Mouse (Mus musculus) intestine, embryonic 15.5 days (tissue): ENCODE measurements around the gene Agap1. TPM values are rescaled to one million over a fixed set of nuclear protein-coding genes. Genes with fewer than 3 reads are reported as not detected.

Experiments
- ATAC-seq: fragments of 200-750 bp; cut with Nextera tagmentation; 2 replicates; pipeline ENCODE4 v1.8.0; 2017; ENCODE audit warnings: moderate TSS enrichment, moderate library complexity
- H3K27ac ChIP-seq: fragments of 300-500 bp; sonication (generic); 2 replicates; pipeline ENCODE4 v1.5.1; 2015; ENCODE audit warnings: mild to moderate bottlenecking, inconsistent platforms
- H3K27me3 ChIP-seq: fragments of 300-500 bp; sonication (generic); replicated peaks from 2 replicates; pipeline ENCODE4 v1.6.1; 2015; ENCODE audit warnings: inconsistent platforms
- H3K36me3 ChIP-seq: fragments of 300-500 bp; sonication (generic); 2 replicates; pipeline ENCODE4 v1.6.1; 2015; ENCODE audit warnings: inconsistent platforms
- H3K4me1 ChIP-seq: fragments of 300-500 bp; sonication (generic); replicated peaks from 2 replicates; pipeline ENCODE4 v1.6.1; 2015; ENCODE audit warnings: inconsistent platforms
- H3K4me2 ChIP-seq: fragments of 300-500 bp; sonication (generic); replicated peaks from 2 replicates; pipeline ENCODE4 v1.6.1; 2015; ENCODE audit warnings: mild to moderate bottlenecking, inconsistent platforms
- H3K4me3 ChIP-seq: fragments of 300-500 bp; sonication (generic); replicated peaks from 2 replicates; pipeline ENCODE4 v1.5.1; 2015; ENCODE audit warnings: inconsistent platforms
- H3K9ac ChIP-seq: fragments of 300-500 bp; sonication (generic); 2 replicates; pipeline ENCODE4 v1.6.1; 2015; ENCODE audit warnings: inconsistent platforms
- H3K9me3 ChIP-seq: fragments of 300-500 bp; sonication (generic); 2 replicates; pipeline ENCODE4 v1.6.1; 2016; ENCODE audit warnings: inconsistent platforms
- WGBS: fragments of 180-500 bp; shearing (Covaris S2); methylation state at CpG from one replicate; pipeline ENCODE4 v1.1.7; 2015; 5-methylcytosine and 5-hydroxymethylcytosine counted together
- polyA plus RNA-seq: library from polyadenylated mRNA; unstranded; fragments of >200 nt; fragmentation: Nextera tagmentation; extraction: Ambion mirVana; gene quantifications from 2 replicates; pipeline ENCODE4 v1.2.1, GENCODE M21; 2015

The Agap1 gene
- polyA plus RNA-seq, 1 experiment from 2014 or later: 9.4 TPM

DNA sequence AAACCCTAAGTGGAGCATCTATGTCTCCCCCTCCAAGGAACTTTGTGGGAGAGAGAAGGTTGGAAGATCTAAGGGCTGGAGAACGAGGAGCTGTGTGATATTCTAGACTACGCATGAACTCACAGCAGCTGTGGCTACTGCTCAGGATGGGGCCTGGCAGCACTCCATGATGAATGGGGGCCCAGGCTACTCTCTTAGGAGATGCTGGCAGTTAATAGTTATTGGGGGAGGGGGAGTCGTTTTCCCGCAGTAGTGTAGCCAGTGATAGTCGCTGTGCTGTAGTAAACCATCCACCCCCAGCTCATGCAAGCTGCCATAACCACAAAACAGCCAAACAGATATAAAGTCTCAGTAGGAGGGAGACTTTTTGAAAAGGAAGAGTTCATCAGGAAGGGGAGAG is 457.8 kb downstream of the Agap1 start:
- no peak overlapping the region for H3K27ac ChIP-seq
- 32% methylated on average over 5 of the region's 5 CpGs for WGBS
- ATAC-seq: no peak
- no peak overlapping the region for H3K9ac ChIP-seq
- H3K27me3 ChIP-seq: peaks cover 3% of the 10 kb centered on the region; the same call in 1 of the 2 replicates
- no peak overlapping the region for H3K4me3 ChIP-seq
- no peaks in the 10 kb centered on the region for H3K36me3 ChIP-seq
- 0 out of 2 replicates have a peak, but pooled peaks cover 3% of the 10 kb centered on the region for H3K4me1 ChIP-seq
- H3K4me2 ChIP-seq: no peak overlapping the region
- no peaks in the 10 kb centered on the region for H3K9me3 ChIP-seq

- Histone ChIP-seq H3K4me3 (no peak overlapping the region), H3K4me1 (0 out of 2 replicates have a peak, but pooled peaks cover 3% of the 10 kb centered on the region)
Observed at GRCm38 (mm10) chr1:89913611-89914010, 459.0 kb downstream of the Agap1 start.

GRCm38 (mm10) chr1:89918111-89918510 is 463.5 kb downstream of the Agap1 start:
- ATAC-seq: no peak
- Histone ChIP-seq H3K36me3 (no peaks in the 10 kb centered on the region), H3K4me3 (no peak overlapping the region), H3K4me2 (no peak overlapping the region), H3K4me1 (peaks cover 4% of the 10 kb centered on the region; the same call in 1 of the 2 replicates), H3K9ac (no peak overlapping the region), H3K27me3 (peaks cover 55% of the 10 kb centered on the region), H3K27ac (no peak overlapping the region), H3K9me3 (no peaks in the 10 kb centered on the region)
- WGBS: 24% methylated on average over 18 of the region's 18 CpGs

More at GRCm38 (mm10) chr1:89913611-89914010, 459.0 kb downstream of the Agap1 start:
- H3K27me3 ChIP-seq: peaks cover 15% of the 10 kb centered on the region
- no peak overlapping the region for H3K9ac ChIP-seq
- WGBS: 78% methylated on average over 4 of the region's 4 CpGs
- H3K9me3 ChIP-seq: no peaks in the 10 kb centered on the region
- no peak overlapping the region for H3K27ac ChIP-seq
- ATAC-seq: no peak
- no peak overlapping the region for H3K4me2 ChIP-seq
- H3K36me3 ChIP-seq: no peaks in the 10 kb centered on the region

GRCm38 (mm10) chr1:89919206-89919605 is 464.6 kb downstream of the Agap1 start:
- 75% methylated on average over 6 of the region's 6 CpGs for WGBS
- H3K9me3 ChIP-seq: no peaks in the 10 kb centered on the region
- H3K27me3 ChIP-seq: peaks cover 66% of the 10 kb centered on the region
- no peak overlapping the region for H3K4me2 ChIP-seq
- H3K36me3 ChIP-seq: no peaks in the 10 kb centered on the region
- ATAC-seq: no peak
- no peak overlapping the region for H3K9ac ChIP-seq
- no peak overlapping the region for H3K4me3 ChIP-seq
- peaks cover 4% of the 10 kb centered on the region; the same call in 1 of the 2 replicates for H3K4me1 ChIP-seq
- H3K27ac ChIP-seq: no peak overlapping the region

- Histone ChIP-seq H3K4me3 (no peak overlapping the region), H3K4me1 (peaks cover 4% of the 10 kb centered on the region), H3K27me3 (peaks cover 92% of the 10 kb centered on the region), H3K4me2 (no peak overlapping the region), H3K9ac (no peak overlapping the region), H3K27ac (no peak overlapping the region), H3K36me3 (no peaks in the 10 kb centered on the region), H3K9me3 (no peaks in the 10 kb centered on the region)
- 3% methylated on average over 10 of the region's 10 CpGs for WGBS
- ATAC-seq: no peak
Observed at GRCm38 (mm10) chr1:89921806-89922205, 467.2 kb downstream of the Agap1 start.

DNA sequence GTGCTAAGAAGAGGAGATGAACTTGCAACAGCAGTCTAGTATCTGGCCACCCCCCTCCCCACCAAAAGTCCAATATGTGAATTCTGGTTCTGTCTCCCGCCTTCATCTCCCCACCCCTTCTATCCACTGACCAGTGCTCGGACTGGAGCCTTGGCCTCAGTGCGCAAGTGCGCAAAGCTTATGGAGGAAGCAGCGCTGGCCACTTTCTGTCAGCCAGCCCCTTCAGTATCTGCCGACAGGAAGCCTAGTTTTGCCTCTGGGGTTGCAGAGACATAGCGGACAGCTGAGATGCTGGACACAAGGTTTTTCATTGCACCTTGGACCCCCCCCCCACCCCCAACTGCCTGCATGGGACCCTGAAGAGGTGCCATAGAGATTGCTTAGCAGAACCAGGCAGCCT is 467.7 kb downstream of the Agap1 start:
- Histone ChIP-seq H3K4me1 (peaks cover 8% of the 10 kb centered on the region), H3K36me3 (no peaks in the 10 kb centered on the region), H3K27me3 (peaks cover 94% of the 10 kb centered on the region), H3K27ac (no peak overlapping the region), H3K9ac (no peak overlapping the region), H3K4me2 (no peak overlapping the region), H3K9me3 (no peaks in the 10 kb centered on the region), H3K4me3 (no peak overlapping the region)
- no peak for ATAC-seq
- WGBS: 4% methylated on average over 7 of the region's 7 CpGs

DNA sequence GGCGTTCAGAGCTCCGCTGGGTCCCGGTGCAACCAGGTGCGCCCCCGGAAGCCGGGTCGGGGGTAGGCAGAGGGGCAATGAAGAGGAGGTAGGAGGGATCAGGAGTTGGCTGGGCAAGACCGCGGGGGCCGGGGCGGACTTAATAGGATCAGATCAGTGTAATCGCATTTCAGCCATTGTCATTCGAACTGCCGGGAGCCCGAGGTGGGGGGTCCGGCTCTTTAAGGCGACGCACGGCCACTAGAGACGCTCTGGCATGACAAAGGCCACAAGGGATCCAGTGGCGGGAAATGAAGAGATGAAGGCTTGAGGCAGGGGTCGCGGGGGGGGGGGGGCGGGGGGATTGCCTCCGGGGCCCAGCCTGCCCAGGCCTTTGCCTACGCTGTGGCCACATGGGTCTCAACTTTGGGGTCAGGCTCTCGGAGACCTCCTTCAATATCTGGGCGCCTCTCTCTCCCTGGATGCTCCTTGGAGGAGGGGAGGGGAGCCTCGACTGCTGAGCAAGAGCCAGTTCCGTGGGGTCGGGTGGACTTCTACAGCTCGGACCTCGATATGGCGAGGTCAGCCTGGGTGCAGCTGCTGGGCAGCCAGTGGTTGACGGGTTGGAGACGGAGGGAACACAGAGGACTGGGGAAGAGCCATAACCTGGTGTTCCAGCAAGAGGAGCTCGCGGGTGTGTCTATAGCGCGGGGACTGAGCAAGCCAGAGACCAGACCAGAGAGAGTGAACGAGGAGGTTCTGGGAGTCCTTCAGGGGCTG is 468.5 kb downstream of the Agap1 start:
- no peak overlapping the region for H3K27ac ChIP-seq
- H3K4me2 ChIP-seq: peak overlapping the region; percentile 43
- no peaks in the 10 kb centered on the region for H3K9me3 ChIP-seq
- under 1% methylated on average over 41 of the region's 41 CpGs for WGBS
- no peaks in the 10 kb centered on the region for H3K36me3 ChIP-seq
- no peak for ATAC-seq
- peaks cover 8% of the 10 kb centered on the region for H3K4me1 ChIP-seq
- H3K4me3 ChIP-seq: 0 out of 2 replicates have a peak overlapping the region, but pooled peaks have one; percentile 14
- H3K27me3 ChIP-seq: peaks cover 95% of the 10 kb centered on the region
- H3K9ac ChIP-seq: no peak overlapping the region

- no peak for ATAC-seq
- WGBS: 11% methylated on average over 14 of the region's 14 CpGs
- no peaks in the 10 kb centered on the region for H3K36me3 ChIP-seq
- H3K27ac ChIP-seq: no peak overlapping the region
- peaks cover 8% of the 10 kb centered on the region for H3K4me1 ChIP-seq
- H3K4me2 ChIP-seq: peak overlapping the region; percentile 43
- H3K9ac ChIP-seq: no peak overlapping the region
- peaks cover 95% of the 10 kb centered on the region for H3K27me3 ChIP-seq
- no peaks in the 10 kb centered on the region for H3K9me3 ChIP-seq
- H3K4me3 ChIP-seq: no peak overlapping the region
Observed at GRCm38 (mm10) chr1:89923642-89924020, 469.0 kb downstream of the Agap1 start.

DNA sequence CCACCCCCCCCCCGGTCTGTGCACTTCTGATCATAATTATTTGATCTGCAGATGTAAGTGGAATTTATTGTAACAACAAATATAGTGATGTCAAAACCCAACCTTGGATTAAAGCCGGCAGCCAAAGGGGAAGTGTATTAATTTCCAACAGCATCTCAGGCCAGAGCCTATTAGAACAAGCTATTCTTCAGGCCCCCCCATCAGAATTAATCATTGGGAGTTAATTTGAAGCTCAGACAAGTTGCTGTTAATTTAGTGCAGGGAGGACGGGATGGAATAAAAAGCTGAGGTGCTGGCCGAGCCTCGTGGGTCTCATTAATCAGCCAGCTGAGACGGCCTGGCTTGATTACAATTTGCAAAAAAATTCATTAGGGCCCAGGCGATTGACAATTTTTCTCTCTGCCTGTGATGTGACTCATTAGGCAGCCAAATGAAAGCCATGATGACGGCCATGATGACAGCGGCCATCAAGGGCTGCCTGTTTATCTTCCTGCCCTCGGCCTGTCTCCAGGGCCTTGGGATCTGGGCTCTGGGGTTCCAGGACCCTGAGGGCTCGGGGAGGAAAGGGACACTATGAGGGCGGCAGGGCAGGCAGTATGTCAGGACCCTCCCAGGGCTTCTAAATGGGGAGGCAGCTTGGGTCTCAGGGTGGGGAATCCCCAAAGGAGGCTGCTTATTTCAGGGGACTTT is 471.0 kb downstream of the Agap1 start:
- Histone ChIP-seq H3K4me1 (peaks cover 17% of the 10 kb centered on the region), H3K27me3 (peaks cover 98% of the 10 kb centered on the region)

GRCm38 (mm10) chr1:89926583-89927060 is 472.0 kb downstream of the Agap1 start:
- no peak overlapping the region for H3K27ac ChIP-seq
- H3K9ac ChIP-seq: no peak overlapping the region
- H3K36me3 ChIP-seq: no peaks in the 10 kb centered on the region
- peaks cover 99% of the 10 kb centered on the region for H3K27me3 ChIP-seq
- H3K4me1 ChIP-seq: peaks cover 27% of the 10 kb centered on the region
- peak overlapping the region; percentile 75 for H3K4me2 ChIP-seq
- 29% methylated on average over 9 of the region's 9 CpGs for WGBS
- H3K9me3 ChIP-seq: no peaks in the 10 kb centered on the region
- no peak for ATAC-seq
- H3K4me3 ChIP-seq: peak overlapping the region; percentile 39; the same call in 1 of the 2 replicates

More for the DNA sequence above, 471.0 kb downstream of the Agap1 start:
- no peak overlapping the region for H3K9ac ChIP-seq
- no peak overlapping the region for H3K27ac ChIP-seq
- 46% methylated on average over 12 of the region's 12 CpGs for WGBS
- H3K4me2 ChIP-seq: no peak overlapping the region
- ATAC-seq: no peak
- H3K9me3 ChIP-seq: no peaks in the 10 kb centered on the region
- H3K4me3 ChIP-seq: no peak overlapping the region
- H3K36me3 ChIP-seq: no peaks in the 10 kb centered on the region

DNA sequence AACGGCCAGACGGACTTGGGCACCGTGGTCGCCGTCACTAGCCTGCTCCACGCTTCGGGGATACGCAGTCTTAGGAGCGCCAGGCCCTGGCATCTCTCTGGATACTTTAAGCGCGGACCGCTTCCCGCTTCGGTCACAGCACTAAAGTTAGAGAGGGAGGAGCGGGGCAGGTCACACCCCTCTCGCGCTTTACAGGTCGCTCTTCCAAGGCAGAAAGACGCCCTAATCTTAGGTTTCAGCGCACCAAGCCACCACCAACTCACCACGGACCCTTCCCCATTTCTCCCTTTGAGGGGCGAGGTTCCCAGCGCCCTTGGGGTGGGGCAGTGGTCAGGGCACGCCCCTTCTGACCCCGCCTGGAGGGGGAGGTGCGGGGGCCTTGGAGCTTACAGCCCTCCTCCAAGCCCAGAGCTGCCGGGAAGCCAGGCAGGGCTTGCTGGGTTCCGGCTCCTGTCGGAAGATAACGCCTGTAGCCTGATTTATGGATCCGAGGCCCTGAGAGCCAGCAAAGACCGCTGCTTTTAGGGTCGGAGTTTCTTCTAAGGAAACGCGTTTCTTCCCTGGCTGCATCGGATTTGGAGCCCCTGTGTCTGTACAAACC is 472.6 kb downstream of the Agap1 start:
- H3K27ac ChIP-seq: no peak overlapping the region
- H3K9me3 ChIP-seq: no peaks in the 10 kb centered on the region
- no peaks in the 10 kb centered on the region for H3K36me3 ChIP-seq
- H3K4me1 ChIP-seq: peaks cover 27% of the 10 kb centered on the region
- H3K27me3 ChIP-seq: peaks cover 99% of the 10 kb centered on the region
- ATAC-seq: 0 out of 2 replicates have a peak, but pooled peaks have one; percentile 29
- no peak overlapping the region for H3K9ac ChIP-seq
- 2% methylated on average over 36 of the region's 36 CpGs for WGBS
- H3K4me2 ChIP-seq: peak overlapping the region; percentile 75
- peak overlapping the region; percentile 39 for H3K4me3 ChIP-seq

DNA sequence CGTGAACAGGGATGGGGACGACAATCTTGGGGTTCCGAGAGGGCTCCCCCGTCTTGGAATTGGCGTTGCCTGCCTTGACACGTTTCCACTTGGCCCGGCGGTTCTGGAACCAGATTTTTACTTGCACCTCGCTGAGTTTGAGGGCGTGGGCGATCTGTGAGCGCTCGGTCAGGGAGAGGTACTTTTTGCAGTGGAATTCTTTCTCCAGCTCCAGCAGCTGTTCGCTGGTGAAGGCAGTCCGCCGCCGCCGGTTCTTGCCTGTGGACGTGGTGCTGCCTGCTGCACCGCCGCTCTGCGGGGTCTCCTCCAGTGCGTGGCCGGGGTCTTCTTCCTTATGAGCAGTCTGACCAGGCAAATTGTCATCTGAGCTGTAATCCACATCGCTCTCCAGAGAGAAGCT is 474.1 kb downstream of the Agap1 start:
- Histone ChIP-seq H3K4me1 (peaks cover 27% of the 10 kb centered on the region), H3K4me3 (0 out of 2 replicates have a peak overlapping the region, but pooled peaks have one; percentile 3), H3K27ac (no peak overlapping the region), H3K9ac (no peak overlapping the region), H3K36me3 (no peaks in the 10 kb centered on the region), H3K9me3 (no peaks in the 10 kb centered on the region), H3K4me2 (peak overlapping the region; percentile 26), H3K27me3 (peaks cover 97% of the 10 kb centered on the region)
- ATAC-seq: no peak
- 13% methylated on average over 25 of the region's 25 CpGs for WGBS
